16 mouse cellular contexts compared by ENCODE assay signal in the genomic region with DNA sequence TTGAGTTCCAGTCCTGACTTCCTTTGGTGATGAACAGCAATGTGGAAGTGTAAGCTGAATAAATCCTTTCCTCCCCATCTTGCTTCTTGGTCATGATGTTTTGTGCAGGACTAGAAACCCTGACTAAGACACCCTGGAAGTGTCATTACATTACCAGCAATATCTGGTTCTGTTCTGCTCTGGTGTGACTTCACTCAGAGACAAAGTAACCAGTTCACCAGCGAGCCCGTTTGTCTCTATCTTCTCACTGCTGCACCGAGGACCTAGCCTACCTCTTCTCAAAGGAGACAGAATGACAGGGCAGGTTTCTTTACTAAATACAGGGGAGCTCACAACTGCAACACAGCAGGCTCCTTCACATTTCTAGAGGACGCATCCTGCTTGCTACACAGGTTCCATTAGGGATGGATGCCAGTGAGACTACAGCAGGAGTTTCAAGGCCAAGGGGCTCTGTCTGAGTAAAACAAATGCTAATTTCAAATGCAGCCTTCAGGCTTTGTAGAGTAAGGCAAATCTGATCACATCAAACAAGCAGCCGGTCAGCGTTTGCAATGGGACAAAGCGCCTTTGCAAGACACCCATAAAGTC.
"Had no signal": no experiment of that assay in that cellular context is flagged by ENCODE, and none has a peak within 500 bp of the region (broad histone marks: within the 10 kb centered on the region; RNA-seq: fewer than 3 reads in every experiment).

No protein-coding gene starts in this region.

- H3K9me3 ChIP-seq: limb, embryonic 13.5 days; lung, embryonic 15.5 days; midbrain, embryonic 12.5 days; neural tube, embryonic 13.5 days had no signal

- DNase-seq: kidney, adult 8-10 months; kidney, postnatal 25 days; layer of hippocampus, adult 9-11 months; left cerebral cortex, postnatal 4 days; lung, postnatal 14 days; right cerebral cortex, postnatal 14 days; thymus, postnatal 4 days had no signal

- H3K4me1 ChIP-seq: limb, embryonic 13.5 days; midbrain, embryonic 12.5 days; neural tube, embryonic 13.5 days had no signal

- H3K4me2 ChIP-seq: limb, embryonic 13.5 days; lung, embryonic 15.5 days; midbrain, embryonic 12.5 days; neural tube, embryonic 13.5 days had no signal

- H3K36me3 ChIP-seq: limb, embryonic 13.5 days; lung, embryonic 15.5 days; midbrain, embryonic 12.5 days; neural tube, embryonic 13.5 days had no signal

- ATAC-seq: inflammation-experienced regulatory T-cells, adult 6 months; intestine, postnatal 0 days; midbrain, embryonic 16.5 days had no signal

- H3K4me3 ChIP-seq: limb, embryonic 13.5 days; lung, embryonic 15.5 days; midbrain, embryonic 12.5 days; neural tube, embryonic 13.5 days had no signal

- H3K9ac ChIP-seq: limb, embryonic 13.5 days; lung, embryonic 15.5 days; midbrain, embryonic 12.5 days; neural tube, embryonic 13.5 days had no signal

- H3K27ac ChIP-seq: limb, embryonic 13.5 days; lung, embryonic 15.5 days; macrophage; midbrain, embryonic 12.5 days; neural tube, embryonic 13.5 days; stomach, postnatal 0 days had no signal

- H3K27me3 ChIP-seq: limb, embryonic 13.5 days; lung, embryonic 15.5 days; midbrain, embryonic 12.5 days; neural tube, embryonic 13.5 days had no signal
